Mouse (Mus musculus): Measurements from ENCODE around the gene Stx3. TPM values are rescaled to one million over a fixed set of nuclear protein-coding genes. Genes with fewer than 3 reads are reported as not detected.
A peak's percentile ranks its signal among the peaks of the same experiment; 100 is the strongest.

Stx3 gene
- polyA plus RNA-seq, 1 experiment from 2014 or later, result 23.2 TPM

DNA sequence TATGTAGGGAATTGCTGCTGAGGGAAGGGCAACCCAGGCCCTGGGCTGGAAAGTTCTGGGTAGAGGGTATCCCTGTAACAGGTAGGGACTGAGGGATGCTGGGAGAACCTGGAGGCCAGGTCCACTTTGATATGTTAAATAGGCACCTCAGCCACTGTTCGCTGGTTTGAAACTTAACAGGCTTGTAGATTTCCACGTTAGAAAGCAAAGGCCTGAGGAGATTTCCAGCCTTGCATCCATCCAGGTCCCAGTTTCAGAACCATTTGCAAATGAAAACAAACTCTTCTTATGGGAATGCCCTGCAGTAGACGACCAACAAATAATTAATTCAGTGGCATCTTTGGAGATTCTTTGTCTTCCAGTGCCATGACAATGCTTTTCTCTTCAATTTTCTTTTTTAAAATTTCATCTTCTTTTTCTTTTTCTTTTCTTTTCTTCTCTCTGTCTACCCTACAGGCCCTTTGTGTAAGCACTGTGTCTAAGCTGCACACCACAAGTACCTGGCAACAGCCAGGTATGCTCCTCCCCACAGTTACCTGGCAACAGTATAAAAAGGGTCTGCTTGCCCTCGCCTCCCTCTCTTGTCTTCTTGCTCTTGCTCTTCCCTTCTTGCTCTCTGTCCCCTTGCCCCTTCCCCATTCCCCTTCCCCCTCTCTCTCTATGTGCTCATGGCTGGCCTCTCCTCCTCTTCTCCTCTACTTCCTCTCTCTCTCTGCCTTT is 4.3 kb upstream of the Stx3 start:
- Histone ChIP-seq H3K27me3 (ENCODE audit: control insufficient read depth, insufficient read depth, low read length) (no peaks in the 10 kb centered on the region), H3K36me3 (ENCODE audit: control insufficient read depth, insufficient read depth, low read length) (no peaks in the 10 kb centered on the region), H3K4me3 (ENCODE audit: low read depth, low read length) (no peak overlapping the region), H3K27ac (ENCODE audit: low read length) (no peak overlapping the region), H3K4me2 (replicated peaks; ENCODE audit: low read depth, low read length) (no peak overlapping the region), H3K9ac (replicated peaks; ENCODE audit: low read depth, low read length) (no peak overlapping the region), H3K4me1 (ENCODE audit: control insufficient read depth, insufficient read depth, low read length) (no peaks in the 10 kb centered on the region), H3K9me3 (ENCODE audit: control insufficient read depth, low read depth, low read length) (no peaks in the 10 kb centered on the region)
- WGBS, result 35% methylated on average over 4 of the region's 4 CpGs
- no peak for ATAC-seq (ENCODE audit: insufficient number of reproducible peaks, insufficient read depth, low FRiP score, low read depth)

DNA sequence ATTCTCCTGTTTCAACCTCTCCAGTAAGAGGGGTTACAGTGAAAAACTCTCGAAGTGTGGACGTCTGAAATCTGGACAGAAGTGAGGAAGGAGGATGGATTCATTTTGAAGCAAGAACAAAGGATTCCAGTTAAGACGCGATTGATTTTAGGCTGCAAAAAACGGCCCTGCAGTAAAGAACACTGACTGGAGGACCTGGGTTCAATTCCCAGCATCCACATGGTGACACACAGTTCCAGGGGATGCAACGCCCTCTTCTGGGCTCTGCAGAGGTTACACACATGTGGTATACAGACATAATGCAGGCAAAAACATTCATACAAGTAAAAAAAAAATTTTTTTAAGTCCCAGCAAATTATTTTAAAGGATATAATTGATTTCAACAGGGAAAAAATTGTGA is 1.0 kb upstream of the Stx3 start:
- no peak for ATAC-seq (ENCODE audit: insufficient number of reproducible peaks, insufficient read depth, low FRiP score, low read depth)
- Histone ChIP-seq H3K27me3 (ENCODE audit: control insufficient read depth, insufficient read depth, low read length) (no peaks in the 10 kb centered on the region), H3K36me3 (ENCODE audit: control insufficient read depth, insufficient read depth, low read length) (no peaks in the 10 kb centered on the region), H3K9ac (replicated peaks; ENCODE audit: low read depth, low read length) (no peak overlapping the region; the same call in 1 of the 2 replicates), H3K9me3 (ENCODE audit: control insufficient read depth, low read depth, low read length) (no peaks in the 10 kb centered on the region), H3K27ac (ENCODE audit: low read length) (no peak overlapping the region), H3K4me3 (ENCODE audit: low read depth, low read length) (peak overlapping the region; percentile 75), H3K4me2 (replicated peaks; ENCODE audit: low read depth, low read length) (peak overlapping the region; percentile 80), H3K4me1 (ENCODE audit: control insufficient read depth, insufficient read depth, low read length) (no peaks in the 10 kb centered on the region)
- WGBS, result 31% methylated on average over 6 of the region's 6 CpGs

DNA sequence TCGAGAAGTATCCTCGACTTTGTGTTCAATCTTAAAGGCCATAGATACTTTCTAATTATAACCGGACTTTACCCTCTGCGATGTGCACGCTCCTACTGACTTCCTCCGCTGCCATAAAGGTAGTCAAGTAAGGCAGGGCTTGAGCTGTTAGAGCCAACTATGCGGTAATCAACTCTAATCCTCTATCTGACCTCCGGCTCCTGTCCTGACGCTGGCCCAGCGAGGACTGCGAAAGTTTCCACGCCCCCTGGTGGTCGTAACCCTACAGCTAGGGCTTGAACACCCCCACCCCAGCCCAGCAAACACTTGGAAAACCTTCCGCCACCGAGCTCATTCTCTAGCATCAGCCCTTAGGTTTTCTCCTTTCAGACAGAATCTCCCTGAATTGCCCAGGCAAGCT is 597 bp upstream of the Stx3 start:
- WGBS, result under 1% methylated on average over 15 of the region's 15 CpGs
- Histone ChIP-seq H3K27me3 (ENCODE audit: control insufficient read depth, insufficient read depth, low read length) (no peaks in the 10 kb centered on the region), H3K4me2 (replicated peaks; ENCODE audit: low read depth, low read length) (peak overlapping the region; percentile 80), H3K36me3 (ENCODE audit: control insufficient read depth, insufficient read depth, low read length) (no peaks in the 10 kb centered on the region), H3K9me3 (ENCODE audit: control insufficient read depth, low read depth, low read length) (no peaks in the 10 kb centered on the region), H3K27ac (ENCODE audit: low read length) (no peak overlapping the region), H3K4me3 (ENCODE audit: low read depth, low read length) (peak overlapping the region; percentile 75), H3K9ac (replicated peaks; ENCODE audit: low read depth, low read length) (no peak overlapping the region; the same call in 1 of the 2 replicates), H3K4me1 (ENCODE audit: control insufficient read depth, insufficient read depth, low read length) (peaks cover 4% of the 10 kb centered on the region)
- peak; percentile 57; the same call in 1 of the 2 replicates for ATAC-seq (ENCODE audit: insufficient number of reproducible peaks, insufficient read depth, low FRiP score, low read depth)

- H3K36me3 ChIP-seq (ENCODE audit: control insufficient read depth, insufficient read depth, low read length), result no peaks in the 10 kb centered on the region
- ATAC-seq (ENCODE audit: insufficient number of reproducible peaks, insufficient read depth, low FRiP score, low read depth), result peak; percentile 89
- H3K4me1 ChIP-seq (ENCODE audit: control insufficient read depth, insufficient read depth, low read length), result peaks cover 14% of the 10 kb centered on the region
- peak overlapping the region; percentile 73 for H3K9ac ChIP-seq (replicated peaks; ENCODE audit: low read depth, low read length)
- peak overlapping the region; percentile 75 for H3K4me3 ChIP-seq (ENCODE audit: low read depth, low read length)
- no peaks in the 10 kb centered on the region for H3K9me3 ChIP-seq (ENCODE audit: control insufficient read depth, low read depth, low read length)
- H3K27ac ChIP-seq (ENCODE audit: low read length), result peak overlapping the region; percentile 63; the same call in 1 of the 2 replicates
- under 1% methylated on average over 71 of the region's 83 CpGs for WGBS
- peak overlapping the region; percentile 80 for H3K4me2 ChIP-seq (replicated peaks; ENCODE audit: low read depth, low read length)
- no peaks in the 10 kb centered on the region for H3K27me3 ChIP-seq (ENCODE audit: control insufficient read depth, insufficient read depth, low read length)
Measured at GRCm38 (mm10) chr19:11818199-11819142, 732 bp downstream of the Stx3 start.

DNA sequence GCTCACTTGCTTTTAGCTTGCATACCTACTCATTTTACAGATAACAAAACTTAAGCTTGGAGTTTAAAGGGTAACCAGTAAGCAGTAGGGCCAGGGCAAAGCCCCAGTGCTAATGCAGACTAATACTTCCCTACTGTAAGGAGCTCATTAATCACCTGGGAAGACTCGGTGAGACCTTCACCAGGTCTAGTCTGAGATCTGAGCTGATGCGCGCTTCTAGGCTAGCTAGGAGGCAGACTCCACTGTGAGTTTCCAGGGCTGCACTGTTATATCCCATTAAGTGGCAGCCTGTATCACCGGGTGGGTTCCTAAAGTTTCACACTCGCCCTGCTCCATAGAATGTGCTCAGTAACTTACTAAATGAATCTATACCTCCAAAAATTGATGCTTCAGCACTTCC is 1.6 kb downstream of the Stx3 start:
- H3K27me3 ChIP-seq (ENCODE audit: control insufficient read depth, insufficient read depth, low read length), result no peaks in the 10 kb centered on the region
- H3K9ac ChIP-seq (replicated peaks; ENCODE audit: low read depth, low read length), result no peak overlapping the region
- no peak for ATAC-seq (ENCODE audit: insufficient number of reproducible peaks, insufficient read depth, low FRiP score, low read depth)

DNA sequence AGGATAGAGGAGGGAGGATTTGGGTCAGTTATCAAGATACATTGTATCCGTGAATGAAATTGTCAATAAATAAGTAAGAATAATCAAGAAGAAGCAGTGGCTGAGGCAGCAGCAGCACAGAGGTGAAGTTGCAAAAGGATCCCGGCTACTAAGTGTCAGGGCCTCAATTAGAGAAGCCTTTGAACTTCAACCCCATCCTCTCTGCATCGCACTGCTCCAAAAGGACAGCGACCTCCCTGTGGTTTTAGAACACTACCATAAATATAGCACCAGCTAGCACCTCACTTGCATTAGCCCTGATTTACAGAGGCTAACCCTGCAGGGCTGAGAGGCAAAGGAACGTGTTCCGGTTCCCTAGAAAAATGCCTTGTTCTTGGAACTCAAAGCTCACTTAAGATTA is 2.5 kb downstream of the Stx3 start:
- Histone ChIP-seq H3K4me3 (ENCODE audit: low read depth, low read length) (no peak overlapping the region), H3K4me1 (ENCODE audit: control insufficient read depth, insufficient read depth, low read length) (peaks cover 23% of the 10 kb centered on the region), H3K27me3 (ENCODE audit: control insufficient read depth, insufficient read depth, low read length) (no peaks in the 10 kb centered on the region), H3K27ac (ENCODE audit: low read length) (no peak overlapping the region), H3K4me2 (replicated peaks; ENCODE audit: low read depth, low read length) (no peak overlapping the region), H3K9me3 (ENCODE audit: control insufficient read depth, low read depth, low read length) (no peaks in the 10 kb centered on the region), H3K36me3 (ENCODE audit: control insufficient read depth, insufficient read depth, low read length) (no peaks in the 10 kb centered on the region), H3K9ac (replicated peaks; ENCODE audit: low read depth, low read length) (no peak overlapping the region)
- WGBS, result 49% methylated on average over 6 of the region's 6 CpGs
- no peak for ATAC-seq (ENCODE audit: insufficient number of reproducible peaks, insufficient read depth, low FRiP score, low read depth)

More for the DNA sequence above, 1.6 kb downstream of the Stx3 start:
- Histone ChIP-seq H3K4me1 (ENCODE audit: control insufficient read depth, insufficient read depth, low read length) (peaks cover 18% of the 10 kb centered on the region), H3K9me3 (ENCODE audit: control insufficient read depth, low read depth, low read length) (no peaks in the 10 kb centered on the region), H3K36me3 (ENCODE audit: control insufficient read depth, insufficient read depth, low read length) (no peaks in the 10 kb centered on the region), H3K4me2 (replicated peaks; ENCODE audit: low read depth, low read length) (peak overlapping the region; percentile 80), H3K4me3 (ENCODE audit: low read depth, low read length) (peak overlapping the region; percentile 75; the same call in 1 of the 2 replicates), H3K27ac (ENCODE audit: low read length) (no peak overlapping the region)
- 7% methylated on average over 5 of the region's 5 CpGs for WGBS

- Histone ChIP-seq H3K27ac (ENCODE audit: low read length) (no peak overlapping the region; the same call in 1 of the 2 replicates), H3K9ac (replicated peaks; ENCODE audit: low read depth, low read length) (no peak overlapping the region), H3K36me3 (ENCODE audit: control insufficient read depth, insufficient read depth, low read length) (no peaks in the 10 kb centered on the region), H3K4me3 (ENCODE audit: low read depth, low read length) (no peak overlapping the region), H3K4me1 (ENCODE audit: control insufficient read depth, insufficient read depth, low read length) (peaks cover 23% of the 10 kb centered on the region), H3K27me3 (ENCODE audit: control insufficient read depth, insufficient read depth, low read length) (no peaks in the 10 kb centered on the region), H3K9me3 (ENCODE audit: control insufficient read depth, low read depth, low read length) (no peaks in the 10 kb centered on the region), H3K4me2 (replicated peaks; ENCODE audit: low read depth, low read length) (no peak overlapping the region)
- no peak for ATAC-seq (ENCODE audit: insufficient number of reproducible peaks, insufficient read depth, low FRiP score, low read depth)
- WGBS, result 67% methylated on average over 6 of the region's 6 CpGs
Measured at GRCm38 (mm10) chr19:11814742-11815333, 4.4 kb downstream of the Stx3 start.

DNA sequence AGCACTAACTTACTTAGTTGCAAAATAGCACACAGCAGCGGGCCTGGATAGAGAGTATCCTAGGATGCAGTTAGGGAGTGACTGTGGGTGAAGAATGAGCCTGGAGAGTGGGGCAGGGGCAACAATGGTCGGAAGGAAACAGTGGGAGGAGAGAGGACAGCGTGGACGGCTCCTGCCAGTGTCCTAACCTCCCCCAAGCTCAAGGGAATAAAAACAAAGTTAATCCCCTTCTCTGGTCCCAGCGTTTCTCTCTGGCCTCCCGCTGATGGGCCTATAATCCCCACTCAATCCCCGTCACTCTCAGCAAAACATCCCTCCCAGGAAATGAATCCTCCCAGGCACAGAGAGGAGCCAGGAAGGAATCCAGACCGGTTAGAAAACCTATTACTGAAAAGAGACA is 5.6 kb downstream of the Stx3 start:
- Histone ChIP-seq H3K27me3 (ENCODE audit: control insufficient read depth, insufficient read depth, low read length) (no peaks in the 10 kb centered on the region), H3K4me2 (replicated peaks; ENCODE audit: low read depth, low read length) (no peak overlapping the region), H3K4me1 (ENCODE audit: control insufficient read depth, insufficient read depth, low read length) (peaks cover 23% of the 10 kb centered on the region), H3K9me3 (ENCODE audit: control insufficient read depth, low read depth, low read length) (no peaks in the 10 kb centered on the region), H3K27ac (ENCODE audit: low read length) (peak overlapping the region; percentile 79; the same call in 1 of the 2 replicates), H3K4me3 (ENCODE audit: low read depth, low read length) (no peak overlapping the region), H3K36me3 (ENCODE audit: control insufficient read depth, insufficient read depth, low read length) (no peaks in the 10 kb centered on the region), H3K9ac (replicated peaks; ENCODE audit: low read depth, low read length) (no peak overlapping the region)
- ATAC-seq (ENCODE audit: insufficient number of reproducible peaks, insufficient read depth, low FRiP score, low read depth), result peak; percentile 38; the same call in 1 of the 2 replicates
- WGBS, result 12% methylated on average over 8 of the region's 8 CpGs

All from stomach, embryonic 14.5 days (tissue).